Mouse (Mus musculus) right cerebral cortex, postnatal 14 days (tissue): ENCODE measurements around the gene Angptl1.

ENCODE experiments used
- DNase-seq: peaks from one replicate; pipeline ENCODE4 v3.0.0; 2022

Gene Angptl1

GRCm38 (mm10) chr1:156884782-156885181 lies 46.4 kb downstream of the Angptl1 start:
- DNase-seq, result no peak

- no peak for DNase-seq
Measured at GRCm38 (mm10) chr1:156885879-156886278, 47.5 kb downstream of the Angptl1 start.

GRCm38 (mm10) chr1:156888830-156889229 lies 50.5 kb downstream of the Angptl1 start:
- DNase-seq, result no peak

GRCm38 (mm10) chr1:156891561-156891960 lies 53.2 kb downstream of the Angptl1 start:
- no peak for DNase-seq

DNA sequence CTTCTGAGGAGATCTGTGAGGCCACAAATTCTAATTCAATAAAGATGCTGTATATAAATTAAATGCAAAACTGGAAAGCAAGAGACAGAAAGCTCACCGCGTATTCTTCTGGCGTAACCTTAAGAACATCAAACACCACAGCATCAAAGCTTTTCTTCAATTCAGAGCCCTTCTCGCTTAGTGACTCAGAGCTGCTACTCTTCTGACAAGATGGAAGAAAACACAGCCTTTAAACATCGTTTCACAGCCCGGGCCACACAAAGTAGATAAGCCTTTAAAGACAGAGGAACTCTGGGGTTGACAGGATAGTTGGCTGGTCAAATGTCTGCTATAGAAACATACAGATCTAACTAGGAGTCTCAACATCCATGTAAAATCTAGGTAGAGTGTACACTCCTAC lies 63.3 kb downstream of the Angptl1 start:
- DNase-seq, result no peak

DNA sequence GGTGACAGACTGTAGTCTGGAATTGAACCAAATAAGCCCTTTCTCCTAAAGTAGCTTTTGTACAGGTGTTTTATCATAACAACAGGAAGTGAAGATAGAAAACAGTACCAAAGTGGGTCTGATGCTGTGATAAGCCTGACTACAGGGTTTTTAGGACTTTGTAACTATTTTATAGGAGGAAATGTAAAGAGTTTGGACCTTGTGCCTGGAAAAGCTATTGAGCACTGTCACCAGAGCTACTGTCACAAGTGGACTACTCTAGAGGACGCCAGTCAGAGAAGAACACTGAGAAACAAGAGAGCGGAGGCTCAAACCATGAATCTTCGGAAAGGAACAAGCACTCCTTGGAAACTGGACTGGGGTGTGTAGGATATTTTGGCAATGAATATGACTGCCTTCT lies 65.5 kb downstream of the Angptl1 start:
- DNase-seq, result no peak

- no peak for DNase-seq
Measured at GRCm38 (mm10) chr1:156905660-156906059, 67.3 kb downstream of the Angptl1 start.

GRCm38 (mm10) chr1:156909265-156909664 lies 70.9 kb downstream of the Angptl1 start:
- DNase-seq, result no peak

DNA sequence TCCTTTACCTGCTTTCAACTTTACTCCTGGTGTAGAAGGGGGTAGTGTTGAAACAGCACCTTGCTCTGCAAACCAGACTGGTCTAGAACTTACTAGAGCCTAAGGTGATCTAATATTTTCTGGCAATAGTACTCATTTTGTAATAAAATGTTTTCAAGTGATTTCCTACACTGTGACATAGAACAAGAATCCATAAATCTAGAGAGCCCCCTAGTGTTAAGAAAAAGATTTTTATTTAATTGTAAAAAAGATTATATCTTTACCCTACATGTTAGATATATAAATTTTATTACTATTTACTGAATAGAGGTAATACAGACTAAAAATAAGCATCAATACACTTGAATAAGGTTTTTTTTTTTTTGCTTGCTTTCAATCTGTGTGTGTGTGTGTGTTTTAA lies 71.5 kb downstream of the Angptl1 start:
- no peak for DNase-seq
